Mouse (Mus musculus) retina, adult 2 months (tissue): ENCODE data around the gene Clrn2.

Experiments used
- DNase-seq: peaks from one replicate; pipeline ENCODE4 v3.0.0-alpha.2; 2012; ENCODE audit warnings: low read depth, low spot score

Gene Clrn2

DNA sequence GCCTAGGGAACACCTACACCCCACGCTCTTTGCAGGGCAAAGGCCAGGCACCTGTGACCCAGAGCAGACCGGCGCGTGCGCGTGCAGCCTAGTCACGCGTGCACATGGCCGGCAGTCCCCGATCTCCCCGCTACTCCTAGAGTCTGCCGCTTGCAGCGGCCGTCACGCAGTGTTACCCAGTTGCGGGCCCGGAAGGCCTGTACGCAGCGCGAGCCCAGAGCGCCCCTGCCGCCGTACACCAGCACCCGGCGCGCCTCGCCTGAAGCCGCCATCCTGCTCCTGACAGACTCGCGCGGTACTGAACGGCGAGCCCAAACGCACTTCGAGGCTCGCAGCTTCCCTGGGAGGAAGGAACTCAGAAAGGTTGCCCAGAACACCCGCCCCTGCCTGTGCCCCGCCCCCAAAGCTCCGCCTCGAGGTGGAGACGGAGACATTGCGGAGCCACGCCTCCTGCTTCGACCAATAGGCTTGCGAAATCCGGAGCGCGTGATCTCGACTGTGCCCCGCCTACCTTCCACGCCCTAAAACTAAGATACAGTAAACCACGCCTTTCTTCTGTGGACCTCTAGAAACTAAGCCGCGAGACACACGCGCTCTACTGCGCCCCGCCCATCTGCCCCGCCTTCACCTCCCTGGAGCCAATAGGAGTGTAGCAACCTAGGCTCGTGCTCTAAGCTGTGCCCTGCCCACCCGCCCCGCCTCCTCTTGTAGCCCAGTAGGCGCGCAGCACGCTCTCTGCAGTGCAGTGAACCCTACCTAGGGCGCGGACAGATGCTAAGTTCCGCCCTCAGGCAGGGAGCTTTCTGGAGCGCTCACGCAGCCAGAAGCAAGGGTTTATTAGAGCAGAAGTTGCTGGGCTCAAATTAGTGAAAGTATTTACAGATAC, 3.5 kb upstream of the Clrn2 start, which contains the start of gene Qdpr:
Qdpr (minus strand) TSS at position 406 of the 886 bp plus-strand sequence.
- peak; percentile 97 for DNase-seq

DNA sequence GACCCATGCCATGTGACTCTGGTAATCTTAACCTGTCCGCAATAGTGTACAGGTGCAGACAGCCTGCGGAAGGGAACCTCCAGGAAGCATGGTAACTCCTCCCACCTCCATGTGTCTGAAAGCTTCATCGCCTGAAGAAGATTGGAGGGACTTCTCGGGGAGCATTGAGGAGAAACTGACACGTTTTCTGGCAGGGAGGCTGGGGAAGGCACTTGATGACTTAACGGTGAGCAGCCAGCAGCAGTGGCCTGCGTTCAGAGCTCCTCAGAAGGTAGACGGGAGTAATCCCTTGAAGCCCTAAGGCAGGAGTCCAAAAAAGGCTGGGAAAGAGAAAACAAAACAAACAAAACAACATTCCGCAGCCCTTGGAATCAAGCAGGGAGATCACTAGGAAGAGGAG, 905 bp downstream of the Clrn2 start:
- no peak for DNase-seq

DNA sequence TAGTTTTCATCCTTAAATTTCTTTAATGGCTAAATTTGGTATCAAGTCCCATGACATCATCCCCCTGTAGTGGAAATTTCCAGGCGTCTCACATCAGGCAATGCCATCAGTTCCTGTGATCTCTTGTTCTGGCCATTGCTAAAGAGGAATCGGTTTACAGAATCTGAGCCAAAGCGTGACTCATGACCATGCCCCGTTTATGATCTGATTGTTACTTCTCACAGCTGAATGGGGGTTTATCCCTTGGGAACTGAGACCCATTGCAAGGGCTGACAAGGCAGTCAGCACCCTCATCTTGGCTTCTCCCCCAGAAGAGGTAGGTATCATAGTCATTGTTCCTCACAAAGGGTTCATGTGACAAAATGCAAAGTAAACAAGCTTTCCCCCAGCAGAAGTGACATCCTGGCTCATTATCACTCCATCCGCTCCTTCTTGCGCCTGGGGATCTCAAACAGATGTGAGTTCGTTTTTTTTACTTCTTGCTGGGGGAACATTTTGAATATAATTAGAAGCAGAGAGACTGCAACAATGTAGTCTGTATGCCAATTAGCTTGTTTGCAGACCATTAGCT, 19.4 kb downstream of the Clrn2 start:
- DNase-seq, result no peak

DNA sequence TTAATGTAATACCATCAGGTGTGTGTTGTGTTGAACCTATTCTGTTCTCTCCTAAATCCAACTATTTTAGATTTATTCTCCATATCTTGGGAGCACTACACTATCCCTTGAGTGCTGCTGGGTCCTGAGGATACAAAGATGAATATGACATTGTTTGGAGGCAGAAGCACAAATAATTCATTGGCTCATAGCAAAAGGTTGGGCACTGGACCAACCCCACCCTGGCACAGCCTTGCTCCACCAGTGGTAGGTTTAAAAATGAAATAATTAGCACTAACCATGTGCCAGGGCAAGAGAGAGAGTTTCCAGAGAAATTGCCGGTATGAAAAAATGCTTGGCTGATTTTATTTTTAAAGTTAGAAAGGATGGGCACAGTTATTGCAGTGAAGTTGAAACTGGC, 20.0 kb downstream of the Clrn2 start:
- no peak for DNase-seq

DNA sequence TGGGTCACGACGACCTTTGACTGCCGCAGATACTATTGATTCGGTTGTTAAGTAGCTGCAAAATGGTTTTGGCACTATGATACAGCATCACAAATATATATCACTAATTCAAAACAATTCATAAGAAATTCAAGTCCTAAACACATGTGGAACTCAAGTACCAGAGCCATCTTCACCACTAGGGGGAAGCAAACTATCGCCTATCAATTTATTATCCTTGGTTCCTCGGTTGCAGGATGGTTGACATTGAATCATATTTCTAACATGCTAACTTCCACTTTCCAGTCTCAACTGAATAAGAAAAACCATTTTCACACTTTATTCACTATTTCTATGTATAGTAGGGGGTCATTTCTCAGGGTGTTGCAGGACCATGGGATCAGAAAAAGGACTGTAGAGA, 20.7 kb downstream of the Clrn2 start:
- DNase-seq, result no peak

DNA sequence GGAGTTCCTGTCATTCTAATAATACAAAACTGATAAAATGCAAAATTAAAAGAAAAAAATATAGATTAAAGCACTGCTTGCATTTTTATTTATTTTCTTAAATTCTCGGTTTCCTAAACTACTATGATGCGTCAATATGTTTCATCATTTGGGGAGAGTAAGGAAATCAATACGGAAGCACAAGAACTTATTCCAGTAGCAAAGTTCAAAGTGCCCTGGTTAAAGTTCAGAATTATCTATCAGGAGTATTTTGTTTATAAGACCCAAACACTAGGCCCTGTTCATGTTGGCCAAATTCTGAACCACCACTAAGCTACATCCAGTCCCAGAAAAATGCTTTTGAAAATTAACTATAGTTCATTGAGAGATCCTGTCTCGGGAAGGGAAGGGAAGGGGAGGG, 21.2 kb downstream of the Clrn2 start:
- DNase-seq, result no peak

DNA sequence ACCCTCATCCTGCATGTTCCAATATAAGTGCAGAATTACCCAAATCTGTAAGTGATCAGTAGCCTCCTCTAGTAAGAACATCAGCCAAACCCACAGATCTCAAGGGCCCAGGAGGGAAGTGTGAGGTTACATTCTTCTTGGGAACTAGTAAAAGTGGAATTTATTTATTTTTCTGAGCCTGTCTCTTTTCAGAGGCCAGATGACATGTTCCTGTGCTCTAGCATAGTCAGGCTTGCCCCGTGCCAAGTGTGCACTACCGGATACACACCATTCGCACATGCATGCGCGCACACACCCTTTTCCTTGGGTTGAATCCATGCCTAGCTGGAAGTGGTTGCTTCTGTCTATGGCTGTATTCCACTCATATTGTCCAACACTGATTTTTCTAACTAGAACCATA, 22.2 kb downstream of the Clrn2 start:
- DNase-seq, result no peak

DNA sequence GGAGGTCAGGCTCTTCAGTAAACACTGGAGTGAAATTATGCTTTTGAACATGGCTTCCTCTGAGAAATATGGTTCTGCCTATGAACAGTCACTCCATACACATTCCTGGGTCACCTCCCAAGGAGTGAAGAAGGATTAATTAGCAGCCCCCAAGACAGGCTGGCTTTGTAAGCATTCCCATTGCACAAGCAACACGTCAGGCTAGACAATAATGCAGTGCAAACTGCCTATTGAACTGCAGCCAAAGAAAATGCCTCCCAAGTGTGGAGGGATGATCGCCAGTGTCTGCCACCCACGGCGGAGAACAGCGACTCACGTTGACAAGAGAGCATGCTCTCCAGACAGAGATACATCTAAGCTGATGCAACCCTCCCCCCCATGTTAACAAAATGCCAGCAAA, 22.7 kb downstream of the Clrn2 start:
- DNase-seq, result no peak

DNA sequence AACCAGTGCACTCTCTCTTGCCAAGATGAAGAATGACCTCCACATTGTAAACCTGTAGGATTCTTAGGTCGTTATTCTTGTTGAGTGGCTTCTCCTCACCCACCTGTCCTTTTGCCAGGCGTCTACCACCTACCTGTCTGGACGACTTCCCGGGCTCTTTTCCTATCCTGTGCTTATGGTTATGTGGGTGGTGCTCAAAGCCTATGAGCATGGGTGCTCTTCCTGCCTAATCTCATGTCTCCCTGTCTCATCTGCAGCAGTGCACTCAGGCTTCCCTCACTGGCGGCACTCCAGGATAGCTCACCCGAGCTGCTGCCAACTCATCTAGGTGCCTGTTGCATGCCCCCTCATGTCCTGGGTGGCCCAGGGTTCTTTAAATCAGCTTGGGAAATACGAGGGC, 24.1 kb downstream of the Clrn2 start:
- DNase-seq, result no peak

DNA sequence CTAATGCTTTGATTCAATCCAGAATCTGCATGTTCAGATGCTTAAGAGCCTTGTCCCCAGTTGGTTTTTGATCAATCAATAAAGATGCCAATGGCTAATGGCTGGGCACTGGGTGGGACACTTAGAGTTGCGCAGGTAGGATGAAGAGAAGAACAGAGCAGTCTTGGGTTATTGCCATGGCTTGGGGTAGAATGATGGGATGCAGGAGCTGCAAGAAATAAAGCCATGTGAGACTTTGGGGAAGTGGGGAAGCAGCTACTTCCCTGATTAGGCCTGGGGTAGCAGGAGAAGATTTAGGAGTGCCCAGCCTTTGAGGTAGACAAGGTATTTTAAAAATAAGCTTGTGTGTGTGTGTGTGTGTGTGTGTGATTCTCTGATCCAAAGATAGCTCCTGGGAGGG, 26.5 kb downstream of the Clrn2 start:
- no peak for DNase-seq

DNA sequence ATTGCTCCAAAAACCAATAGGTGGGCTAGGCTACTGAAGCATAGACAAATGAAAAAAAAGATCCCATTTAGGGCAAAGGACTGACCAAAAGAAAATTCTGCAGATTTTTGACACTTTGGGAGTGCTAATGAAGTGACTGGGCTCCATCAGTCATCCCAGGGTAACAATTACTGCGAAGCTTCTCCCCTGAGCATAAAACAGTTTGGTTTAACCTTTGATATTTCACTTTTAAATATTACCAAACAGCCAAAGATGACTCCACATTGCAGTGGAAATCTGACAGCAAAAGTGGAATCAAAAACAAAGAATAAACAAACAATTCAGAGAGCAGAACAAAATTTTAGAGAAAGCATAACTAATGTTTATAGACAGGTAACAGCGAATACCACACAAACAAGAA, 27.6 kb downstream of the Clrn2 start:
- DNase-seq, result no peak

DNA sequence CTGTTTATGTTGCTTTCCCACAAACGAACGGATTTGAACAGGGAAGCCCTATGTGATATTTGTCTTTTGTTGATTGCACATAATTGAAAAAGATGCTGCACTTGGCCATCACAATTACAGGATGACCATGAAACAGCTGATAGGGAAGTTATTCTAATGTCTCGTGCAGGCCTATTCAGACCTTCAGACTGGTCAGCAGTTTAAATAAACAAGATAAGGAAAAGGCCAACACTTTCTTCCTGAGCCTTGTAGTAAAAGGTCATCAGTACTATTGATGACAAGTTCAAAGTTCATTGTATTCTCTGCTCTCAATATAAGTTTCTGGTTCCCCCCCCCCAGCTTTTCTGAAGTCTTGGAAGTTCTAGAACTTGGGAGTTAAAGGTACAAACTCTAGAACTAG, 29.1 kb downstream of the Clrn2 start:
- DNase-seq, result no peak

DNA sequence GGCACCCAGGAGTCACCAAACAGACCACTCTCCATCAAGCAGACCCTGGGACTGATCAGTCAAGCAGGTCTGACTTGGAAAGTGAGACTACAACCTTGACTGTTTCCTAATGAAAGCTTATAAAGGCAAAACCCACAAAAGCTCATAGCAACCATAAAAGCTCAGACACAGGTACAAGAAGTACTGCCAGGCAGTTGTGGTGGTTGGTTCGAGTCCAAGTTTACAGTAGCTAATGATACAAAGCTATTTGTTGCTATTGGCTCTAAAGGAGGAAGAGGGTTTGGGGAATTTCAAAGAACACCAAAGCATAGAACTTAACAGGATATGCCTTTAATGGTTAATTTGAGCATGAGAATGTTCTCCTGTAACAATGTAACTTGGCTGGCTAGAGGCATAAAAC, 30.1 kb downstream of the Clrn2 start:
- no peak for DNase-seq

DNA sequence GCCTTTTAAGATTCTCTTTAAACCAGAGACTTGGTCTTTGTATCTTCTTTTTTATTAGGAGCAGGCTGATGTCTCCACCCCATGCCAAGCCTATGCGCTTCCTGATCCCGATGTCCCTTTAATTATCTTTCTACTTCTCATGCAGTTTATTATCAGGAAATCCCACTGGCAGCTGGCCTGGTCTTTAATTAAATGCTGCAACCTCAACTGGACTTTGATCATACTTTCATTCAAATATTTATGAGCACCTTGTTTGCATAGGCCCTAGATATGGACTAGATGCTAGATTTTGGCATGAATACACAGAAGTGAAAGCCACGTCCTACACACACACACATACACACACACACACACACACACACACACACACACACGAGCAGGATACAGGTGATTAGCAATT, 38.2 kb downstream of the Clrn2 start:
- no peak for DNase-seq

DNA sequence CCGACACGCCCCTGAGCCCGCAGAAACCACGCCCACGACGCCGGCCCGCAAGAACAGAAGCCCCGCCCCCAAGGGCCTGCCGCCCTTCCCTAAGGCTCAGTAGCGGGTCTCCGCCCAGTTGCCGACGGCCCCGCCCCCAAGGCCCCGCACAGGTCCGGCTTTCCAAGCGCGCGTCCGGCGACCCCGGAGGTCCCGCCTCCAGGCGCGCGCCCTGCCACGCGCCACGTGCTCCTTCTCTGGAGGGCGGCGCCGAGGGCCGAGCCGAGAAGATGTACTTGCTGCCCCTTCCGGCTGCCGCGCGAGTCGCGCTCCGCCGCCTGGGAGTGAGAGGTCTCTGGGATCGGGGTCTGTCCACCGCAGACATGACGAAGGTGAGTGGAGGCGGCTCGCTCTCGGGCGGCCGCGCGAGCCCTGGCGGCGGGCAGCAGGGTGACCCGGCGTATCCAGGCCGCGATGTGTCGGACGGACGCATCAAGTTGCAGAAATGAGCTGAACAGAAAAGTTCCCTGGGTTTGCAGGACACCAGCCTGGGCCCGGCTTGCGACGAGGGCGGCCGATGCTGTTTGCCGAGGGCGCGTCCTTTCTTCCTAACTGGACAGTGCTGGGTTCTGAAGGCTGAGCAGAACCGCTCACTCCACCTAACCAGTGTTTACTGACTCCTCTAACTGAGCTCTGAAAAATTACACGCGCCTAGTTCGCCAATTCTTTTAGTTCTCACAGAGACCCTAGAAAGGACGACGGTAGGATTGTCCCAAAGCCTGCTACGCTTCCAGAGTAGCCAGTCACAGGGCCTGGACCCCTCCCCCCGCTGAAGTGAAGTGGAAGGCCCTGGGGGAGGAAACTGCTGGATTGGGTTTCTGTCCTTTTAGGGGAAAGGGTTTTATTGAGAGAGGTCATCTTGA, 39.9 kb downstream of the Clrn2 start, which contains the start of gene Lap3:
Lap3 (plus strand) TSS at position 184 of the 902 bp plus-strand sequence.
- peak; percentile 90 for DNase-seq

DNA sequence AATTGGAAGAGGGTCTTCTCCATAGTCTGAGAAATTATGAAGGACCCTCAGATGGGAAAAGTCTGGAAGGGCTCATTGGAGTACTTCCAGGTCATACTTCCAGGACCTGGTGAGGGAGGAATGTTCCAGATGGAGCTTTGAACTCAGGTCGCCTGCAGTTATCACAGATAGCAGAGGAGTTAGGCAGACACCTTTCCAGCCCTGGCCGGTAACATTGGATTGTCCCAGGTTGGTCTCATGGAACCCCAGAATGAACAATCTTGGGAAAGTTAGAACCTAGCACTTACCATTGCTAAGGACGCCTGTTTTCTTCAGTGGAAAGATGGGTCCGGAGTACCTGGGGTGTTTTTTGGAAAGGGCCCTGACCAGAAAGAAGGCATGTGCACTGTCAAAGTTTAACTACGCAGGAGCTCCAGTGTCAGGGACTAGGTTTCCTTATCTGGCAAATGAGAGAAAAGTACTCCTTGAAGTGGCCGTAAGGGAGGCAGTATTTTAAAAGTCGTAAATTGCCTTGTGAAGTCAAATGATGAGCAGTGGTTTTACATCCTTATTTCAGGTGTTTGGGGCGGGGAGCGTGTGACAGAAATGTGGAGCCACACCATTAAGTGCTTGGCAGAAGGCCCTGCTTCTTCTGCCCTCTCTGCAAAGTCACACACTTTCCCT, 40.7 kb downstream of the Clrn2 start:
- no peak for DNase-seq

DNA sequence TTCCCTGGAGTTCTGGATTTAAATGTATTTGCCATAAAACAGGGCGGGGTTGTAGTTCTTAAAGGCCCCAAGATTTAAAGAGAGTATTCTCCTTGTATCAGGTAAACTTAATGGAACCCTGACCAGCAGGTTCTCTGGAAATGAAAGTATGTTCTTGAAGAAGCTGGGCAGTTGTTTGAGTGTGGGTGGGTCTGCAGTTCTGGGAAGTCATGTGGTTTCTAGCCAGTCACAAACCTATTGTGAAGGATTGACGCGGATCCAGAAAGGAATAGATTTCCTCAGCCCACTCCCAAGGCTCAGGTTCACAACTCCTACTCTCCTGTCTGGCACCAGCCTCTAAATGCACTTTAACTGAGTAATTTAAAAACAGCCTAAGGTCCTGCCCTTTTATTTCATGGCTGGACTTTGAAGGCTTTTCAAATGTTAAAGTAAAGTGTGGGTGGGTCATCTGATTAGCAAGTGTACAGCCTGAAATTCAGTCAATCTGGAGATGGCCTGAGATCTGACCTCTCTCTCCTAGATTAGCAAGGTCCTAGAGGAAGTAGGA, 42.0 kb downstream of the Clrn2 start:
- DNase-seq, result no peak

DNA sequence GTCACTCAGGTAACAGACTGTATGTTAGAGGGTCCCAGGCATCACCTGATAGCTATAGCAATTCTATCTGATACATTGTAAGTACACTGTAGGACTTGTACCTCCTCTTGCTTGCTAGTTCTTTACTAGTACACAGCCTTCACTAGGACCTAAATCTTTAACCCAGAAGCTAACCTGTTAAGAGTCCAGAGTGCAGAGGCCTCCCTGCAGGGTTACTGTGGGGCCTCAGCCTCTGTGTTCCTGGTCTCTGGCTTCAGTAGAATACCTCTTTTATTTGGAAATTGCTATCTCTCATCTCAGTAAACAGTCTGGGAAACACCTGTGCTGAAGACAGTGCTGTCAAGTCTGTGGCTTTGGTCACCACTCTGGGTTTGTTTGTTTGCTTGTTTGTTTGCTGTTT, 42.5 kb downstream of the Clrn2 start:
- DNase-seq, result no peak

DNA sequence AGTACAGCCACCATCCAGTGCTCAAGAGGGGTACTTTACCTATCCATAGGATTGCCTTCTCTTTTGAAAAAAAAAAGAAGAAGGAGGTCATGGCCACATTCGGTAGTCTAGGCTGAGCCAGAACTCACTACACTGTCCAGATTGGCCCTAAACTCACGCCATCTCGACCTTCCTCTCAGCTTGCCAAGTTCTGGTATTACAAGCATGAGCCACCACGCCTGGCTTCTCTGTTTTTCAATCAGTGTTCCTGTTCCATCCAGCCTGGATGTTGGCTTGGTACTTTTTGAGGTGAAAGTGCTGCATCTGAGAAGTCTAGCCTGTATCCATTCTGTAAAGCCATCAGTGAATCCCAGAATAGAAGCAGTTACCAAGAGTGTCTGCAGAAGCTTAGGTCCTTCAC, 42.9 kb downstream of the Clrn2 start:
- DNase-seq, result no peak

DNA sequence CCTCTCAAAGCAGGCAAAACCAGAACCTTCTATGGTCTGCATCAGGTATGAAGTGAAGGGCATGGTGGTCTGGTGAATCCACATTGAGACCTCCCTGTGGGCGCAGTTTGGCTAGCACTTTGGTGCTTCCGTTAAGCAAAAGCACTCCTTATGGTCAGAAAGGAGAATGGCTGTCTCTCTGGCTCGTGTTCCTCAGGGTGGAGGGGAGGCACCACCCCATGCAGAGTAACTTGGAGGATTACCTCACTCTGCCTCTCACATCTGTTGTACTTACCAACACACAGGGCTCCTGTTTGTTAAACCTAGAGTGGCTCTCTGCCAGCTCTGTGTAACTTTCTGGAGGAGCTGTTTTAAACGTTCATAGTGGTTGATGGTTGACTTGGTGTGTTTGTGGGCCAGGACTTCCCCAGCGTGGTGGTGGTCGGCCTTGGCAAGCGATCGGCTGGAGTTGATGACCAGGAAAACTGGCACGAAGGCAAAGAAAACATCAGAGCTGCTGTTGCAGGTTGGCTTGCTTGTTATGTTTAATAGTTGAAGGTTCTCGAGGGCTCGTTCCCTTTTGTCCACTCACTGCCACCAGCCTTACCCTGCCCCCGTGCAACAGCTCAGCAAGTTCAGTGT, 43.5 kb downstream of the Clrn2 start:
- DNase-seq, result no peak

DNA sequence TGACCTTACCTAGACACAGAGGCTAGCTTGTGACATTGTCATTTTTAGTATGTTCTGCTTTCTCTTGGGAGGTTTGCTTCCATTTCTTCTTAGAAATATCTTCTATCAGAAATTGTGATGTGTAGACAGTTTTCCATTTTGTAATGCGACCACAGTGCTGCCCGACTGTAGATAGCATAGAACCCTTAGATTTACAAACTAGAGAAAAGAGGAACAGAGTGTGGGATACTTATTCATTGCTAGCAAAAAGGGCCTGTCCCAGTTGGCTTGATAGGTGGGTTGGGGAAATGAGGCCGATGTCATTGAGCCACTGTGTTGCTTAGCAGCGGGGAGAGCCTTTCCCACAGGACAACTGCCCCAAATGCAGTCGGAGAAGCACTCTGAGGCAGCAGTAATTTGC, 44.0 kb downstream of the Clrn2 start:
- no peak for DNase-seq
